Mouse (Mus musculus) cerebellum, postnatal 14 days (tissue): Measurements from ENCODE around the gene Bckdk.
"Not testable (repeated sequence)": the region's sequence is repeated elsewhere in the genome, so short reads cannot be mapped to it uniquely, and the experiment has no call there.

Source experiments
- DNase-seq, 2 experiments: peaks; one replicate each; pipeline ENCODE4 v3.0.0; 2021; ENCODE audit warnings: mixed read lengths in 2 of 2

The Bckdk gene

DNA sequence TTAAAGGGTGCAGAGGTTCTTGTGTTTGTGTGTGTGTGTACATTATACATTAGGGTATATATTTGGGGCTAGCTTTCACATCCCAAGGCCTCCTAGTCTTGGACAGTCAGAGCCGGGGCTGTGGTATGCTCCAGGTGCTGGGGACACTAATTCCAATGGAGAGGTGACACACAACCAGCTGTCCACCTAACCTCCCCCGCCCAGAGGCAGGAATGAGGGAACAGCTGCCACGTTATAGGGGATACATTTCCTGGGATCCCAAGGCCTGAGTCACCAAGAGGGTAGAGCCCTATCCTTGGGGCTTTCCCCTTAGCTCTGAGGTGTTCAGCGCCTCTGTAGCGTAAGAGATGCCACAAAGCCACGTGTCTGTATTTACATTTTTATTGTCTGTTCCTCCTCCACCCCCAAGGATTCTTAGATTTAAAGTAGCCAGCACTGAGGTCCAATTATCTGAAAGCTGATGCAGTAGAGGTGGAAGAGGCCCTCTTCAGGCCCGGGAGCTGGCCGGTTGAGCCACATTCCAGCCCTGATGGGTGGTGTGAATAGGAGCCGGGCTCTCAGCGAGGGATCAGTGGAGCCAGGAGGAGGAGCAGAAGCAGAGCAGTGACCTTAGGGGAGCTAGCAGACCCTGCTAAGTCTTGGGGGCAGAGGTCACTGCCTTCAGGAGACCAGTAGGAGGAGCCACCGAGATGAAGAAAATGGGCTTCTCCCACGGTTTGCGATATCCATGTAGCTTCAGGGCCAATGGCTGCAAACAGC lies 28.6 kb downstream of the Bckdk start:
- DNase-seq, result no peak

DNA sequence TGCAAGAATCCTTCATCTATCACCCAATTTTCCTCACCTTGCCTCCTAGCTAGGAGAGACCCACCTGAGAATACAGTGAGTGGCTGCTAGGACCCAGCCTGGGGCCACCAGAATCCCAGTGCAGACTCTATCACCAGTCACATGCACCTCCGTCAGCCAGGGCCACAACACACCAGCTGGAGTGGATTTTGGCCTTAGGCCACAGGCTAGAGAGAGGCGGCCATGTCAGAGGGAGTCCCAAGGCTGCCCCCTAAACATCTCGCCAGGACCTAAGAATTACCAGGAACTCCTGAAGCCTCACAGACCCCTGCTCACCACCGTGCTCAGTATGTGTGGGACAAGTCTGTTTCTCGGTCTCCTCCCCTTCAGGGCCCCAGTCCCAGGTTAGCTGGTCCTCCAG lies 30.2 kb downstream of the Bckdk start:
- peak in 1 of 2 experiments; percentile 32 for DNase-seq

DNA sequence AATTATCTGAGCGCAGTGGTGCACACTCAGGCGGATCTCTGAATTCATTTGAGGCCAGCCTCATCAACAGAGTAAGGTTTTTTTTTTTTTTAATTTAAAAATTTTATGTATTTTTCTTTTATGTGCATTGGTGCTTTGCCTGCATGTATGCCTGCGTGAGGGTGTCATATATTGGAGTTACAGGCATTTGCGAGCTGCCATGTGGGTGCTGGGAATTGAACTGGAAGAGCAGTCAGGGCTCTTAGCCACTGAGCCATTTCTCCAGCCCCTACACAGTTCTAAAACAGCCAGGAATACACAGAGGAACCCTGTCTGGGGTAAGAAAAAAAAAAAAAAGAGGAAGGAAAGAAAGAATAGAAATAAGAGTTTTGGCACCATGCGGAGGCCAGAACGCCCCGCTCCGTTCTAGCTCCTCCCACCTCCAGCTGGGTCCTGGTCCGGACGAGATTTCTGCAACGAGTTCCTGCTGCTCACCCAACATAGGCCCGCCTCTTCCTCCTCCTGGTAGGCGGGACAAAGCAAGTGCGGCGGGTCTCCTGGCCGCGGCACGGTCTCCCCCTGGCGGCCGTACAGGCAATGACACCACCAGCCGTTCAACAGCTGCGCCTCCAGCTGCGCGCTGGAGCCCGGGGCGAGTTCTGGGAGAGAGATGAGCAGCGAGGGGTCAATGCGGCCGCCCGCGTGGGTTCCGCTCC lies 31.3 kb downstream of the Bckdk start:
- DNase-seq, result peak; percentile 96

DNA sequence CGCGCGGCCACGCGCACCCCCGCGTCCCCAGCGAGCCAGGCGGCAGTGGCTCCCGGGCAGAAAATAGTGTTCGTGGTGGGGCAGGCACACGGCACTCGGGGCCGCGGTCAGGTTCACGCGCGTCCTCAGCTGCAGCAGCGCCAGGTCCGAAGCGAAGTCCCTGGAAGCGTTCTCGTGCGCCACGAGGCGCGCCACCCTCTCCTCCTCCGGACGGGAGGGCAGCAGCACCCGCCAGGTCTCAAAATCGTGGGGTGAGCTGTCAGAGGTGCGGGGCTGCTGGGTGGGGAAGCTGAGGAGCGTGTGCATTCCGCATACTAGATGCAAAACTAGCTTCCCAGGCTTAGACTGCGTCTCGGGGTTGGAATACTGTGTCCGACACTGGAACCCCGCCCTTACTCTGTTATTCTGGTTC lies 31.9 kb downstream of the Bckdk start:
- DNase-seq, result no peak

DNA sequence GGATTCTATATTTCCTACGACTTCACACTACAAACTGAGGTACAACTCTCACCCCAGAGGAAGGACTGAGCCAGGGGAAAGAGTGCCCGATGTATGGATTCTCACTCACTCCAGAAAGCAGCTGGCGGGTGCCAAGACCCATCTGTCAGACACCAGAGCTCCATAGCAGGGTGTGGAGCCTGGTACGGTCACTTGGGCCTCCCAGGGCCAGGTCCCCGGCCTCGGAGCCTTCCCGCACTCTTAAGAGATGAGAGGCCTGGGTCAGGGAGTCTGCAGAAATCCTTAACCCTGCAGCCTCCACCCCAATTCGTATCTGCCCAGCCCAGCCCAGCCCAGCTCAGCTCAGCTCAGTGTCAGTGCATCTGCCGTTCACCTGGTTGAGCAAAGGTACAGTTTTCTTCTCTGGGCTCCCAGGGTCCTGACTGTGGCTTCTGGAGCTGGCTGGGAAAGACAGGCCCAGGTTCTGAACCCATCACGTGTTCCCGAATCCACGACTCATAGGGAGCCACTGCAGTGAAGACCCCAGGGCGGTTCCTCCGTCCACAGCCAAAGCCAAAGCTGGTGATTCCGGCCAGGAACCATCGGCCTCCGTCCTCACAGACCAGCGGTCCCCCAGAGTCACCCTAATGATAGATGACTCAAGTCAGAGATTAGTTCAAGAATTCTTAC lies 32.5 kb downstream of the Bckdk start:
- DNase-seq, result peak; percentile 38 to 44

DNA sequence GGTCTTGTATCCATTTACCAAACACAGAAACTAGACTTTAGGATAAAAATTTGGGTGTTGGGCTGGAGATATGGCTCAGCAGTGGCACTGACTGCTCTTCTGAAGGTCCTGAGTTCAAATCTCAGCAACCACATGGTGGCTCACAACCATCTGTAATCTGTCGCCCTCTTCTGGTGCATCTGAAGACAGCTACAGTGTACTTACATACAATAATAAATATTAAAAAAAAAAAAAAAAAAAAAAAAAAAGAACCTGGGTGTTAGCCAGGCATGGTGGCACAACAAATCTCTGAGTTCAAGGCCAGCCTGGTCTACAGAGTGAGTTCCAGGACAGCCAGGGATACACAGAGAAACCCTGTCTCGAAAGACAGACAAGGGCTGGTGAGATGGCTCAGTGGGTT lies 38.2 kb downstream of the Bckdk start:
- DNase-seq, result not testable (repeated sequence)

DNA sequence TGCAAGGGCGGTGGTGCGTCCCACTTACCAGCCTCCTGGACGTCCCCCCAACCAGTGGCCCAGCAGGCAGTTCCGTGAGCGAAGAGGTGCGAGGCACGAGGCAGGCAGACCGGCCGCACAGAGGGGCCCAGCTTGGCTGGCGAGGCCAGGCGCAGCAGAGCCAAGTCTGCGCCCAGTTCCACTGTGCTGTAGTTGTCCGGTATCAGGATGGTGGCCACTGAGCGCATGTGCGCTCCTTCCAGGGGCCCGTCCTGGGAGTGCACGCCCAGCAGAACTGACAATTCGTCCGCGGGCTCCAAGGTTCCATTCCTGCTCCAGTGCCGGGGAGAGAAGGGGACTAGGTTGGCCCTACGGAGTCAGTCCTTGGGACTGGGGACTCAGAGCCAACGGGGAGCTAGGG lies 40.7 kb downstream of the Bckdk start:
- no peak for DNase-seq

DNA sequence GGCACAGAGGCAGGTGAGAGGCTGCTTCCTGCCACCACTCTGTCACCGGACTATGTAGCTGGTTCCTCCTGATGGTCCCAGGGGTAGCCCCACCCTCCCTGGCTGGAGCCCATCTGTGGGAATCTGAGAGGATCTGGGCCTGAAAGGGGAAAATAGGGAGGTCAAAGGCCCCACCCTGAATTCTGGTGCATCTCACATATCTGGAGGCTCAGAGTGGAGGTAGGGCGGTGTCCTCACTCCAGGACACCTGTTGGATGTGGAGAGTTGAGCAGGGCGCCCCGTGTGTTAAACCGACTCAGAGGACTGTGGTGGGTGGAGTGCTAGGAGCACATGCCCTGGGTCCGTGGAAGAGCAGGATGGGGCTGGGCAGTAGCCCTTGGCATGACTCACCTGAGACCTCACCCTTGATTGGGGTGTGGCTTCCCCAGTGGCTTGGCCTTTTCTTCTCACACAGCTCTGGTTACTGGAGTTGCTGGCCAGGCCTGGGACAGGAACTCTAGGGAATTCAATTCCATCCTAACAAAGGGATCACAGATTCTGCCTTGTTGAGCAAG lies 42.7 kb downstream of the Bckdk start, which contains the start of gene Prss36:
Gene Prss36 (minus strand): TSS at position 256 of the 554 bp plus-strand sequence.
- DNase-seq, result no peak

DNA sequence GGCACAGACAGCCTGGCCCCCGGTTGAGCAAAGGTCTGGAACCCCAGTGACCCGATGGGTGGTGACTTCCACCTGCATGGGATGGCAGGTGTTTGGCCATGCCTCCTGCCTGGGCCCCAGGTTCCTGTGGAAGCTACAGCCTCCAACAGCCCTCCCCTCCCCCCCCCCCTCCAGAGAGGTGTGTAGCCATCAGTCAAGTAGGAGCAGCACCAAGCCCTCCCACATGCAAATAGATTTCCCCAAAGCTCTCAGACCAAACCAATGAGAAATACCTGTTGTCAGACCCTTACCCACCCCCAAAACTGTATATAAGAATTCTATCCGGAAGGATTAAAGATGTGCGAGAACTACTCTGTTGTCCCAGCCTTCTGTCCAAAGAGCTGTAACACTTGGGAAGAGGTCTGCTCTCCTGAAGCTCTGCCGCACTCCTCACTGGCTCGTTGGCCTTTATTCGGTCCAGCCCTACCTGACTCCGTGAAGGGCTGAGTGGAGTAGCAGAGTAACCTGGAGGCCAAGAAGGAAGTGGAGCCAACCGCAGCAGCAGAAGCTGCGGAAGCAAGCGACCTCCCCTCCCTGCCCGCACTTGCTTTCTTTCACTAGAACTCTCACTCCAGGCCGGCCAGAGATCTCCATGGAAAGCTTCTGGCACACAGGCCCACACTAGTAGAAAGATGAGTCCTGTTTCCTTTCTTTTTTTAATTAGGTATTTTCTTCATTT lies 49.1 kb downstream of the Bckdk start:
- no peak for DNase-seq

DNA sequence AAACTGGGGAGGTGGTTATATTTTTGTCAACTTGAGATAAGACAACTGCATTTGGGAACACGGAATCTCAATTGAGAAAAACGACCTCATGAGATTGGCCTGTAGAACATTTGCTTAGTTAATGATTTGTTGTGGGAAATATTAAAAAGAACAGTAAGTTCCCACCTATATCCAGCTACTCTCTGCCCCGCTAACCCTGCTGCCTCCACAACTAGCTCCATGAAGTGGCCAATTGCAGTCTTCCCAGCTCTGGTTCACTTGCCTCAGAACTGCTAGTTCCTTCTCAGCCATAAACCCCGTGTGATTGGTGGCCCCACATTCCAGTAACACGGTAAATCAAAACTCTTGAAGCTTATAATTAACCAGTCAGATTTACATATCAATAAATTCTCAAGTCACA lies 55.5 kb downstream of the Bckdk start:
- DNase-seq, result no peak
